Mouse (Mus musculus) limb, embryonic 11.5 days (tissue): ENCODE results near the gene Oxld1. TPM values are rescaled to one million over a fixed set of nuclear protein-coding genes. Genes with fewer than 3 reads are reported as not detected.

Source experiments
- ATAC-seq: fragments of 200-750 bp; cut with Nextera tagmentation; 2 replicates; pipeline ENCODE4 v1.8.0; 2017; ENCODE audit warnings: low read depth; ENCODE audit not compliant: insufficient number of reproducible peaks, low FRiP score, low TSS enrichment
- DNase-seq: peaks from one replicate; pipeline ENCODE4 v3.0.0-alpha.2; 2015; ENCODE audit warnings: low spot score
- H3K27ac ChIP-seq: fragments of 300-500 bp; sonication (generic); replicated peaks from 2 replicates; pipeline ENCODE4 v1.5.1; 2014; ENCODE audit warnings: low read depth, mild to moderate bottlenecking, low read length
- H3K27me3 ChIP-seq: fragments of 300-500 bp; sonication (generic); 2 replicates; pipeline ENCODE4 v1.6.1; 2014; ENCODE audit warnings: mild to moderate bottlenecking, low read length, mixed read lengths; ENCODE audit not compliant: control insufficient read depth, insufficient read depth
- H3K36me3 ChIP-seq: fragments of 300-500 bp; sonication (generic); 2 replicates; pipeline ENCODE4 v1.6.1; 2014; ENCODE audit warnings: mild to moderate bottlenecking, low read length, moderate library complexity, mixed read lengths; ENCODE audit not compliant: control insufficient read depth, insufficient read depth
- H3K4me1 ChIP-seq: fragments of 300-500 bp; sonication (generic); 2 replicates; pipeline ENCODE4 v1.6.1; 2014; ENCODE audit warnings: low read length, mixed read lengths; ENCODE audit not compliant: control insufficient read depth, insufficient read depth
- H3K4me2 ChIP-seq: fragments of 300-500 bp; sonication (generic); 2 replicates; pipeline ENCODE4 v1.6.1; 2014; ENCODE audit warnings: low read depth, mild to moderate bottlenecking, moderate library complexity; ENCODE audit not compliant: severe bottlenecking
- H3K4me3 ChIP-seq: fragments of 300-500 bp; sonication (generic); 2 replicates; pipeline ENCODE4 v1.5.1; 2014; ENCODE audit warnings: low read depth, low read length
- H3K9ac ChIP-seq: fragments of 300-500 bp; sonication (generic); 2 replicates; pipeline ENCODE4 v1.6.1; 2014; ENCODE audit warnings: mild to moderate bottlenecking, low read length
- H3K9me3 ChIP-seq: fragments of 300-500 bp; sonication (generic); 2 replicates; pipeline ENCODE4 v1.6.1; 2016; ENCODE audit warnings: low read length; ENCODE audit not compliant: control insufficient read depth
- WGBS: fragments of 180-500 bp; shearing (Covaris S2); extraction: QIAGEN DNeasy Blood & Tissue Kit; methylation state at CpG from one replicate; pipeline ENCODE4 v1.1.7; 2014; 5-methylcytosine and 5-hydroxymethylcytosine counted together
- polyA plus RNA-seq: library from polyadenylated mRNA; unstranded; fragments of >200 nt; fragmentation: Nextera tagmentation; extraction: Ambion mirVana; gene quantifications from 2 replicates; pipeline ENCODE4 v1.2.1, GENCODE M21; 2014

The Oxld1 gene
- polyA plus RNA-seq, 1 experiment from 2014 or later: 11.5 TPM

- no peaks in the 10 kb centered on the region for H3K9me3 ChIP-seq
- H3K4me1 ChIP-seq: no peaks in the 10 kb centered on the region
- H3K36me3 ChIP-seq: no peaks in the 10 kb centered on the region
- no peaks in the 10 kb centered on the region for H3K27me3 ChIP-seq
- H3K9ac ChIP-seq: no peak overlapping the region
- no peak overlapping the region for H3K4me3 ChIP-seq
- ATAC-seq: no peak
- H3K27ac ChIP-seq: no peak overlapping the region
- DNase-seq: no peak
- H3K4me2 ChIP-seq: no peak overlapping the region
- WGBS: 71% methylated on average over 3 of the region's 3 CpGs
These were observed 5.6 kb downstream of the Oxld1 start for GRCm38 (mm10) chr11:120452246-120452645.

- Histone ChIP-seq H3K4me2 (no peak overlapping the region), H3K27ac (no peak overlapping the region), H3K27me3 (no peaks in the 10 kb centered on the region), H3K9me3 (no peaks in the 10 kb centered on the region), H3K4me1 (no peaks in the 10 kb centered on the region), H3K4me3 (no peak overlapping the region), H3K9ac (no peak overlapping the region), H3K36me3 (no peaks in the 10 kb centered on the region)
- 81% methylated on average over 7 of the region's 7 CpGs for WGBS
- no peak for DNase-seq
- ATAC-seq: no peak
These were observed 10.7 kb downstream of the Oxld1 start for GRCm38 (mm10) chr11:120447179-120447578.

- DNase-seq: no peak
- ATAC-seq: no peak
- 65% methylated on average over 3 of the region's 3 CpGs for WGBS
These were observed 12.4 kb downstream of the Oxld1 start for GRCm38 (mm10) chr11:120445475-120445874.

GRCm38 (mm10) chr11:120444106-120444505, 13.8 kb downstream of the Oxld1 start:
- DNase-seq (no peak), ATAC-seq (no peak)
- Histone ChIP-seq H3K27ac (no peak overlapping the region), H3K9ac (no peak overlapping the region), H3K27me3 (no peaks in the 10 kb centered on the region), H3K4me2 (no peak overlapping the region), H3K36me3 (no peaks in the 10 kb centered on the region), H3K4me3 (no peak overlapping the region), H3K4me1 (no peaks in the 10 kb centered on the region), H3K9me3 (no peaks in the 10 kb centered on the region)
- WGBS: 72% methylated on average over 6 of the region's 6 CpGs

More at GRCm38 (mm10) chr11:120445475-120445874, 12.4 kb downstream of the Oxld1 start:
- Histone ChIP-seq H3K4me1 (no peaks in the 10 kb centered on the region), H3K4me3 (no peak overlapping the region), H3K9me3 (no peaks in the 10 kb centered on the region), H3K27me3 (no peaks in the 10 kb centered on the region), H3K4me2 (no peak overlapping the region), H3K27ac (no peak overlapping the region), H3K9ac (no peak overlapping the region), H3K36me3 (no peaks in the 10 kb centered on the region)

- no peak overlapping the region for H3K4me3 ChIP-seq
- H3K27me3 ChIP-seq: no peaks in the 10 kb centered on the region
- no peaks in the 10 kb centered on the region for H3K4me1 ChIP-seq
- H3K36me3 ChIP-seq: no peaks in the 10 kb centered on the region
- H3K4me2 ChIP-seq: no peak overlapping the region
- H3K9me3 ChIP-seq: no peaks in the 10 kb centered on the region
- H3K27ac ChIP-seq: no peak overlapping the region
- WGBS: 85% methylated on average over 3 of the region's 3 CpGs
- no peak for DNase-seq
- no peak overlapping the region for H3K9ac ChIP-seq
- no peak for ATAC-seq
These were observed 15.0 kb downstream of the Oxld1 start for GRCm38 (mm10) chr11:120442765-120443280.

GRCm38 (mm10) chr11:120442344-120442743, 15.5 kb downstream of the Oxld1 start, which contains the start of gene Tspan10:
TSS of gene Tspan10 (plus strand) at chr11:120442644.
- ATAC-seq (no peak), DNase-seq (no peak)
- Histone ChIP-seq H3K4me2 (no peak within 1 kb of the TSS), H3K4me1 (no peaks in the 10 kb centered on the region), H3K27ac (no peak within 1 kb of the TSS), H3K36me3 (no peaks in the 10 kb centered on the region), H3K9ac (no peak within 1 kb of the TSS), H3K27me3 (no peaks in the 10 kb centered on the region), H3K4me3 (no peak within 1 kb of the TSS), H3K9me3 (no peaks in the 10 kb centered on the region)
- 89% methylated on average over 3 of the region's 3 CpGs for WGBS

GRCm38 (mm10) chr11:120437857-120438385, 19.9 kb downstream of the Oxld1 start:
- H3K4me1 ChIP-seq: peaks cover 11% of the 10 kb centered on the region
- DNase-seq (no peak), ATAC-seq (no peak)
- peak overlapping the region; percentile 96 for H3K9ac ChIP-seq
- peak overlapping the region; percentile 99 for H3K4me3 ChIP-seq
- no peaks in the 10 kb centered on the region for H3K9me3 ChIP-seq
- no peak overlapping the region for H3K27ac ChIP-seq
- peak overlapping the region; percentile 83 for H3K4me2 ChIP-seq
- WGBS: 30% methylated on average over 12 of the region's 12 CpGs
- H3K36me3 ChIP-seq: peaks cover 2% of the 10 kb centered on the region
- no peaks in the 10 kb centered on the region for H3K27me3 ChIP-seq

- DNase-seq: peak; percentile 96
- H3K4me1 ChIP-seq: peaks cover 11% of the 10 kb centered on the region
- under 1% methylated on average over 75 of the region's 77 CpGs for WGBS
- H3K4me2 ChIP-seq: peak within 1 kb of the TSS; percentile 83
- no peaks in the 10 kb centered on the region for H3K27me3 ChIP-seq
- peak within 1 kb of the TSS; percentile 99 for H3K4me3 ChIP-seq
- peaks cover 2% of the 10 kb centered on the region for H3K36me3 ChIP-seq
- H3K9ac ChIP-seq: peak within 1 kb of the TSS; percentile 96
- peak; percentile 89 for ATAC-seq
- no peaks in the 10 kb centered on the region for H3K9me3 ChIP-seq
- peak within 1 kb of the TSS; percentile 52 for H3K27ac ChIP-seq
These were observed 20.6 kb downstream of the Oxld1 start, which contains the start of gene Nploc4 for GRCm38 (mm10) chr11:120437152-120437856. TSS of gene Nploc4 (minus strand) at chr11:120437708.
